Mouse (Mus musculus): Measurements from ENCODE around the gene Zfp764. TPM values are rescaled to one million over a fixed set of nuclear protein-coding genes. Genes with fewer than 3 reads are reported as not detected.
"Not testable (repeated sequence)": the region's sequence is repeated elsewhere in the genome, so short reads cannot be mapped to it uniquely, and the experiment has no call there.

Zfp764 gene
- polyA plus RNA-seq (2015; fragmentation: Nextera tagmentation; extraction: Ambion mirVana): 4.0 and 4.1 TPM in 2 replicates

GRCm38 (mm10) chr7:127406002-127406987 is at the start of gene Zfp764:
TSS of gene Zfp764 (minus strand) at chr7:127406822.
- H3K4me2 ChIP-seq (ENCODE audit: low read length): peak within 1 kb of the TSS; percentile 92
- not testable (repeated sequence) for H3K4me1 ChIP-seq (ENCODE audit: control insufficient read depth, insufficient read depth, low read depth, low read length); H3K36me3 ChIP-seq (ENCODE audit: control insufficient read depth, insufficient read depth, low read length); H3K27me3 ChIP-seq (replicated peaks; ENCODE audit: control insufficient read depth, insufficient read depth, low read length); H3K9me3 ChIP-seq (ENCODE audit: control insufficient read depth, low read length)
- peak; percentile 90 for ATAC-seq
- peak within 1 kb of the TSS; percentile 71 for H3K27ac ChIP-seq (ENCODE audit: low read depth, low read length)
- H3K9ac ChIP-seq (ENCODE audit: low read depth, low read length): peak within 1 kb of the TSS; percentile 77
- H3K4me3 ChIP-seq (ENCODE audit: low read length): peak within 1 kb of the TSS; percentile 50
- 5% methylated on average over 40 of the region's 40 CpGs for WGBS

- H3K9ac ChIP-seq (ENCODE audit: low read depth, low read length): no peak overlapping the region
Measured at GRCm38 (mm10) chr7:127454905-127455304, 48.3 kb upstream of the Zfp764 start.

DNA sequence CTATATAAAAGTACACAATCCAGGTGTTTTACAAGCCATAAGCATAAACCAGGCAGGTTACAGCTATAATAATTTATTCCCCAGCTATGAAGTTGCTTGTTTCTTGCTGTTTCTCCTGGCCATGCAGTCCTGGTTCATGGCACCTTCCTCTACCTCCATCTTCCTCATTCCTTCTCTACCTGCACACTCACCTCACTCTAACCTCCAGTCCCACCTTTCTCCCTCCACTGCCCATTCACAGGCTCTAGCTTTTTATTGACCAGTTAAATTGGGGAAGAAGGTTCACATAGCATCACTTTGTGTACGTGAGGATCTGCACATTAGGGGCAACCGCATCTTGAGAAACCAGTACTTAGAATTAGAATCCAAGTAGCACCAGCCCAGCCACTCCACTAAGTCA is 46.4 kb upstream of the Zfp764 start:
- peaks cover 25% of the 10 kb centered on the region for H3K4me1 ChIP-seq (ENCODE audit: control insufficient read depth, insufficient read depth, low read depth, low read length)
- peaks cover 13% of the 10 kb centered on the region for H3K36me3 ChIP-seq (ENCODE audit: control insufficient read depth, insufficient read depth, low read length)
- no peaks in the 10 kb centered on the region for H3K27me3 ChIP-seq (replicated peaks; ENCODE audit: control insufficient read depth, insufficient read depth, low read length)
- no peak overlapping the region for H3K9ac ChIP-seq (ENCODE audit: low read depth, low read length)
- H3K4me3 ChIP-seq (ENCODE audit: low read length): no peak overlapping the region
- no peaks in the 10 kb centered on the region for H3K9me3 ChIP-seq (ENCODE audit: control insufficient read depth, low read length)
- WGBS: 95% methylated on average over 2 of the region's 2 CpGs
- no peak overlapping the region for H3K27ac ChIP-seq (ENCODE audit: low read depth, low read length)
- no peak for ATAC-seq
- H3K4me2 ChIP-seq (ENCODE audit: low read length): no peak overlapping the region

More at GRCm38 (mm10) chr7:127454905-127455304, 48.3 kb upstream of the Zfp764 start:
- no peak overlapping the region for H3K4me3 ChIP-seq (ENCODE audit: low read length)
- no peak overlapping the region for H3K27ac ChIP-seq (ENCODE audit: low read depth, low read length)
- H3K9me3 ChIP-seq (ENCODE audit: control insufficient read depth, low read length): no peaks in the 10 kb centered on the region
- peaks cover 24% of the 10 kb centered on the region for H3K4me1 ChIP-seq (ENCODE audit: control insufficient read depth, insufficient read depth, low read depth, low read length)
- no peak overlapping the region for H3K4me2 ChIP-seq (ENCODE audit: low read length)
- ATAC-seq: no peak
- 96% methylated on average over 7 of the region's 7 CpGs for WGBS
- H3K27me3 ChIP-seq (replicated peaks; ENCODE audit: control insufficient read depth, insufficient read depth, low read length): no peaks in the 10 kb centered on the region
- H3K36me3 ChIP-seq (ENCODE audit: control insufficient read depth, insufficient read depth, low read length): peaks cover 17% of the 10 kb centered on the region

DNA sequence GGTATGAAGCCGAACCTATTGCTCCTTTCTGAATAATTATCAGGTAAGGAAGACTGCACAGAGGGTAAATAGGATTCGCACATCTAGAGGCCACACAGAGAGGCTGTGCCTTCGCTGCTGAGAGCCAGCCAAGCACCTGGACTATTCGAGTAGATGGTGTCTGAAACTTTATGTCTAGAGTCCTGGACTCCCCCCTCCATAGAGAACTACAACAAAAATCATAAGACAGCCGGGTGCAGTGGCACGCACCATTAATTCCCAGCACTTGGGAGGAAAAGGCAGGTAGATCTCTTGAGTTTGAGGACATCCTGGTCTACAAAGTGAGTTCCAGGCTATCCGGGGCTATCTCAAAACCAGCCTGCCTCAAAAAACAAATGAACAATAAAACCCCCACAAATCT is 43.3 kb upstream of the Zfp764 start:
- Histone ChIP-seq H3K4me3 (ENCODE audit: low read length) (peak overlapping the region; percentile 85), H3K9me3 (ENCODE audit: control insufficient read depth, low read length) (no peaks in the 10 kb centered on the region), H3K36me3 (ENCODE audit: control insufficient read depth, insufficient read depth, low read length) (peaks cover under 1% of the 10 kb centered on the region; the same call in 1 of the 2 replicates), H3K9ac (ENCODE audit: low read depth, low read length) (peak overlapping the region; percentile 24), H3K4me2 (ENCODE audit: low read length) (peak overlapping the region; percentile 62), H3K4me1 (ENCODE audit: control insufficient read depth, insufficient read depth, low read depth, low read length) (peaks cover 31% of the 10 kb centered on the region), H3K27me3 (replicated peaks; ENCODE audit: control insufficient read depth, insufficient read depth, low read length) (no peaks in the 10 kb centered on the region), H3K27ac (ENCODE audit: low read depth, low read length) (no peak overlapping the region)
- ATAC-seq: no peak
- WGBS: 80% methylated on average over 7 of the region's 7 CpGs

DNA sequence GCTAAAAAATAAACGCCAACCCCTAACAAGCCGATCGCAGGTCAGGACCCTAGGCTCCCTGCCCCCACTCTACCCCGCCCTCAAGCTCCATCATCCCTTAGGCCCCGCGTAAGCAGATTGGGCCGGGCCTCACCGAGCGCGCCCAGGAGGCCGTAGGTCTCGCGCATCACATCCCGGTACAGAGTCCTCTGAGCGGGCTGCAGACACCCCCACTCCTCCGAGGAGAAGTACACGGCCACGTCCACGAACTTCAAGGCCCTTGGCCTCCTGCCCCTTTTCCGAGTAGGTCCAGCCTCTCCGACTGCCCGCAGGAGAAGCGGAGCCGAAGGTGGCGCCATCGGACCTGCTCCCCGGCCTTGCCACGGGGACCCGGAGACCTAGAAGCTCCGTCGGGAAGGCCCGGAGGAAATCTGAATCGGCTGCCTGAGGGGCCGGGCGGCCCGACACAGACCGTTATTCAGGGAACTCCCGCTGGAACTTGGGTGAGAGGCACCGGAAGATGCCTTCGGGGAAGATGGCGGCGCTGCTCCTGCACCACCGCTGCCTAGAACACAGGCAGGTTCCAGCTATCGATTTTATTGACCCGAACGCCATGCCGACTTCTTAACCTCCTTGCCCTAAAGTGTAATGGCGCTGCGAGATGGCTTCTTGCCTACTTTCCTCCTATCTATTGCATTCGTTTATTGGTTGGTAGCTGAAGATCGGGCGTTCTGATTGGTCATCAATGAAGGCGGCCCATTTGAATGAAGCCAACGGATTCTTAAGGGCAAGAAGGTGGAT is 42.1 kb upstream of the Zfp764 start, which contains the start of gene Zfp689:
TSS of gene Zfp689 (minus strand) at position 638 of the 780 bp plus-strand sequence.
- peak within 1 kb of the TSS; percentile 62 for H3K4me2 ChIP-seq (ENCODE audit: low read length)
- WGBS: under 1% methylated on average over 54 of the region's 54 CpGs
- H3K27me3 ChIP-seq (replicated peaks; ENCODE audit: control insufficient read depth, insufficient read depth, low read length): no peaks in the 10 kb centered on the region
- H3K4me3 ChIP-seq (ENCODE audit: low read length): peak within 1 kb of the TSS; percentile 85
- ATAC-seq: peak; percentile 93
- no peaks in the 10 kb centered on the region for H3K9me3 ChIP-seq (ENCODE audit: control insufficient read depth, low read length)
- peak within 1 kb of the TSS; percentile 92 for H3K9ac ChIP-seq (ENCODE audit: low read depth, low read length)
- H3K27ac ChIP-seq (ENCODE audit: low read depth, low read length): peak within 1 kb of the TSS; percentile 96
- H3K36me3 ChIP-seq (ENCODE audit: control insufficient read depth, insufficient read depth, low read length): peaks cover 11% of the 10 kb centered on the region
- peaks cover 31% of the 10 kb centered on the region for H3K4me1 ChIP-seq (ENCODE audit: control insufficient read depth, insufficient read depth, low read depth, low read length)

DNA sequence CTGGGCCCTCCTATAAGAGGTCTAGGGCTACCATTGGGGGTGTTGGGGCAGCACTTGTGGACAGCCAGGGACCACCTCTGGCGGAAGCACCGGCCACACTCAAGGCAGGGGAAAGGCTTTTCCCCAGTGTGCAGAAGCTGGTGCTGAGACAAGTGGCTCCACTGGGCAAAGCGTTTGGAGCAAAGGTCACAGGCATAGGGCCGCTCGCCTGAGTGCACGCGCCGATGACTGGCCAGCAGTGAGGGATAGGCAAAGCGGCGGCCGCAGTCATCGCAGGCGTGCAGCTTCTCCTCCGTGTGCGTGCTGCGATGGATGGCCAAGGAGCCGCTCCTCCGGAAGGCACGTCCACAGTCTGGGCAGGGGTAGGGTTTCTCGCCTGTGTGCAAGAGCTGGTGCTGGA is 37.4 kb upstream of the Zfp764 start:
- peaks cover 6% of the 10 kb centered on the region for H3K4me1 ChIP-seq (ENCODE audit: control insufficient read depth, insufficient read depth, low read depth, low read length)
- H3K9ac ChIP-seq (ENCODE audit: low read depth, low read length): no peak overlapping the region
- no peak overlapping the region for H3K4me3 ChIP-seq (ENCODE audit: low read length)
- H3K4me2 ChIP-seq (ENCODE audit: low read length): no peak overlapping the region
- WGBS: 91% methylated on average over 20 of the region's 20 CpGs
- H3K27me3 ChIP-seq (replicated peaks; ENCODE audit: control insufficient read depth, insufficient read depth, low read length): no peaks in the 10 kb centered on the region
- no peak overlapping the region for H3K27ac ChIP-seq (ENCODE audit: low read depth, low read length)
- no peak for ATAC-seq
- H3K9me3 ChIP-seq (ENCODE audit: control insufficient read depth, low read length): no peaks in the 10 kb centered on the region
- H3K36me3 ChIP-seq (ENCODE audit: control insufficient read depth, insufficient read depth, low read length): peaks cover 26% of the 10 kb centered on the region

DNA sequence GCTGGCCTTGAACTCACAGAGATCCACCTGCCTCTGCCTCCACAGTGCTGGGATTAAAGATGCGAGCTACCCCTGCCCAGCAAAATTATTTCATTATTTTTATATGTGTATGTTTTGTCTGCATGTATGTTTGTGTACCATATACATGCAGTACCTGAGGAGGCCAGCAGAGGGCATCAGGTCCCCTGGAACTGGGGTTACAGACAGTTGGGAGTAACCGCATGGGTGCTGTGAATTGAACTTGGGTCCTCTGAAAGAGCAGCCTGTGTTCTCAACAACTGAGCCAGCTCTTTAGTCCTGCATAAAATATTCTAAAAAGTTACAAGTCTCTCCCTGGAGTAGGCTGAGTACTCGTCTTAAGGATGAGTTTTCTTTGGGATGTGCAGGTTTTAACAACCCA is 31.1 kb upstream of the Zfp764 start:
- ATAC-seq: no peak
- H3K9me3 ChIP-seq (ENCODE audit: control insufficient read depth, low read length): peaks cover 6% of the 10 kb centered on the region; the same call in 1 of the 2 replicates
- no peaks in the 10 kb centered on the region for H3K27me3 ChIP-seq (replicated peaks; ENCODE audit: control insufficient read depth, insufficient read depth, low read length)
- no peak overlapping the region for H3K9ac ChIP-seq (ENCODE audit: low read depth, low read length)
- no peak overlapping the region for H3K27ac ChIP-seq (ENCODE audit: low read depth, low read length)
- no peak overlapping the region for H3K4me2 ChIP-seq (ENCODE audit: low read length)
- 91% methylated on average over 3 of the region's 3 CpGs for WGBS
- no peak overlapping the region for H3K4me3 ChIP-seq (ENCODE audit: low read length)
- no peaks in the 10 kb centered on the region for H3K4me1 ChIP-seq (ENCODE audit: control insufficient read depth, insufficient read depth, low read depth, low read length)
- peaks cover 12% of the 10 kb centered on the region for H3K36me3 ChIP-seq (ENCODE audit: control insufficient read depth, insufficient read depth, low read length)

- H3K27ac ChIP-seq (ENCODE audit: low read depth, low read length): no peak overlapping the region
- no peak overlapping the region for H3K4me3 ChIP-seq (ENCODE audit: low read length)
- 90% methylated on average over 4 of the region's 4 CpGs for WGBS
- H3K9ac ChIP-seq (ENCODE audit: low read depth, low read length): no peak overlapping the region
- no peaks in the 10 kb centered on the region for H3K36me3 ChIP-seq (ENCODE audit: control insufficient read depth, insufficient read depth, low read length)
- peaks cover 6% of the 10 kb centered on the region; the same call in 1 of the 2 replicates for H3K9me3 ChIP-seq (ENCODE audit: control insufficient read depth, low read length)
- no peaks in the 10 kb centered on the region for H3K4me1 ChIP-seq (ENCODE audit: control insufficient read depth, insufficient read depth, low read depth, low read length)
- H3K4me2 ChIP-seq (ENCODE audit: low read length): no peak overlapping the region
- no peak for ATAC-seq
- no peaks in the 10 kb centered on the region for H3K27me3 ChIP-seq (replicated peaks; ENCODE audit: control insufficient read depth, insufficient read depth, low read length)
Measured at GRCm38 (mm10) chr7:127435206-127435605, 28.6 kb upstream of the Zfp764 start.

GRCm38 (mm10) chr7:127426354-127426753 is 19.7 kb upstream of the Zfp764 start:
- no peaks in the 10 kb centered on the region for H3K9me3 ChIP-seq (ENCODE audit: control insufficient read depth, low read length)
- H3K4me2 ChIP-seq (ENCODE audit: low read length): no peak overlapping the region
- peaks cover 4% of the 10 kb centered on the region for H3K27me3 ChIP-seq (replicated peaks; ENCODE audit: control insufficient read depth, insufficient read depth, low read length)
- no peak overlapping the region for H3K4me3 ChIP-seq (ENCODE audit: low read length)
- no peaks in the 10 kb centered on the region for H3K36me3 ChIP-seq (ENCODE audit: control insufficient read depth, insufficient read depth, low read length)
- H3K27ac ChIP-seq (ENCODE audit: low read depth, low read length): no peak overlapping the region
- no peak overlapping the region for H3K9ac ChIP-seq (ENCODE audit: low read depth, low read length)
- no peak for ATAC-seq
- 77% methylated on average over 3 of the region's 3 CpGs for WGBS
- peaks cover 5% of the 10 kb centered on the region for H3K4me1 ChIP-seq (ENCODE audit: control insufficient read depth, insufficient read depth, low read depth, low read length)
